In genomic region chr4:154856480-154856837, GRCm38 (mm10) we compare ENCODE assay signal across 9 mouse cellular contexts. TPM values are rescaled to one million over a fixed set of nuclear protein-coding genes. Genes with fewer than 3 reads are reported as not detected.
A peak's percentile ranks its signal among the peaks of the same experiment; 100 is the strongest.
DNase-seq lines count a peak whose midpoint lies in the region; ATAC-seq and TF ChIP-seq lines count a peak whose summit lies in the region.
"Had no signal": no experiment of that assay in that cellular context is flagged by ENCODE, and none has a peak within 500 bp of the region (broad histone marks: within the 10 kb centered on the region; RNA-seq: fewer than 3 reads in every experiment).

No protein-coding gene starts in this region.

- H3K4me1 ChIP-seq in heart, embryonic 10.5 days: peaks cover 21% of the 10 kb centered on the region
- peaks cover 6% of the 10 kb centered on the region for H3K4me1 ChIP-seq in thymus, adult 2 months (replicated peaks; ENCODE audit: control insufficient read depth, insufficient read depth, low read length)
- H3K4me1 ChIP-seq in liver, embryonic 13.5 days (replicated peaks): no peaks in the 10 kb centered on the region

- no peak for ATAC-seq in liver, embryonic 13.5 days (ENCODE audit: low read depth)

- H3K27me3 ChIP-seq in heart, embryonic 10.5 days (ENCODE audit: insufficient read depth, poor library complexity, severe bottlenecking): peaks cover 75% of the 10 kb centered on the region
- H3K27me3 ChIP-seq in thymus, adult 2 months (ENCODE audit: control insufficient read depth, insufficient read depth, low read length): peaks cover 2% of the 10 kb centered on the region; the same call in 1 of the 2 replicates
- peaks cover 69% of the 10 kb centered on the region for H3K27me3 ChIP-seq in liver, embryonic 13.5 days

- H3K4me2 ChIP-seq in liver, embryonic 13.5 days: peak overlapping the region; percentile 62

- no peaks in the 10 kb centered on the region for H3K9me3 ChIP-seq in heart, embryonic 10.5 days
- H3K9me3 ChIP-seq in liver, embryonic 13.5 days (replicated peaks): 0 out of 2 replicates have a peak, but pooled peaks cover 3% of the 10 kb centered on the region

- TF ChIP-seq POLR2A in thymus, adult 2 months (IDR thresholded peaks at IDR 0.05; ENCODE audit: control insufficient read depth, extremely low read depth, insufficient read depth, low read length, poor library complexity): no peak

- WGBS in heart, embryonic 10.5 days: 13% methylated on average over 9 of the region's 9 CpGs
- 26% methylated on average over 9 of the region's 9 CpGs for whole genome bisulfite sequencing in thymus, adult 2 months
- 21% methylated on average over 9 of the region's 9 CpGs for WGBS in liver, embryonic 13.5 days (ENCODE audit: insufficient replicate concordance)

- no peaks in the 10 kb centered on the region for H3K36me3 ChIP-seq in heart, embryonic 10.5 days
- H3K36me3 ChIP-seq in thymus, adult 2 months (ENCODE audit: control insufficient read depth, insufficient read depth, low read length): no peaks in the 10 kb centered on the region
- H3K36me3 ChIP-seq in liver, embryonic 13.5 days: no peaks in the 10 kb centered on the region

- H3K9ac ChIP-seq in liver, embryonic 13.5 days: no peak overlapping the region

- peak overlapping the region; percentile 79 for H3K27ac ChIP-seq in heart, embryonic 10.5 days
- H3K27ac ChIP-seq in thymus, adult 2 months (ENCODE audit: control insufficient read depth, insufficient read depth, low read length): no peak overlapping the region
- no peak overlapping the region for H3K27ac ChIP-seq in liver, embryonic 13.5 days

- intact Hi-C loops in left cerebral cortex, postnatal 4 days (cut with DNase I): no loop called here

- H3K4me3 ChIP-seq in heart, embryonic 10.5 days: peak overlapping the region; percentile 70
- H3K4me3 ChIP-seq in thymus, adult 2 months (ENCODE audit: control insufficient read depth, insufficient read depth, low read length): peak overlapping the region; percentile 37; the same call in 1 of the 2 replicates
- H3K4me3 ChIP-seq in liver, embryonic 13.5 days (replicated peaks): peak overlapping the region; percentile 45

- no peak for TF ChIP-seq CTCF in thymus, adult 2 months (IDR thresholded peaks at IDR 0.05; ENCODE audit: borderline replicate concordance, control insufficient read depth, extremely low read depth, insufficient read depth, low read length, poor library complexity)

- no peak for DNase-seq in heart, embryonic 10.5 days (ENCODE audit: low spot score)
- DNase-seq in heart, adult 18-20 months: no peak
- DNase-seq in thymus, adult 2 months: no peak
- no peak for DNase-seq in thymus, adult 18-20 months
- DNase-seq in liver, embryonic 13.5 days: no peak
- DNase-seq in B cell, adult 2 months: no peak
- DNase-seq in left cerebral cortex, postnatal 4 days: no peak
- no peak for DNase-seq in embryo, embryonic 9.5 days (ENCODE audit: extremely low spot score)

RNA-seq across cellular contexts. Expression of gene Mmel1, which starts 12.9 kb away (rescaled TPM):
- polyA plus RNA-seq in heart, embryonic 10.5 days (2016; fragmentation: Nextera tagmentation; extraction: Ambion mirVana): 0.12 and 0.62 TPM in 2 replicates
- under 1 TPM; 0.10 to 0.13 TPM for total RNA-seq in heart, adult 18-20 months (2021)
- 0.23 TPM in 2 replicates for polyA plus RNA-seq in thymus, adult 2 months (2012; rRNA removed)
- polyA plus RNA-seq in liver, embryonic 13.5 days (2015; fragmentation: Nextera tagmentation; extraction: Ambion mirVana): 2.4 TPM in 2 replicates
- total RNA-seq in left cerebral cortex, postnatal 4 days (2021): under 1 TPM; 0.28 to 0.54 TPM

RNA-seq across cellular contexts. Expression of gene Ttc34, which starts 19.2 kb away (rescaled TPM):
- polyA plus RNA-seq in heart, embryonic 10.5 days (2016; fragmentation: Nextera tagmentation; extraction: Ambion mirVana): 0.39 and 0.44 TPM in 2 replicates
- under 1 TPM; 0.15 to 0.18 TPM for total RNA-seq in heart, adult 18-20 months (2021)
- polyA plus RNA-seq in thymus, adult 2 months (2012; rRNA removed): 0.18 and 0.38 TPM in 2 replicates
- polyA plus RNA-seq in liver, embryonic 13.5 days (2015; fragmentation: Nextera tagmentation; extraction: Ambion mirVana): 0.03 TPM in 1 of 2 replicates, not detected in the other
- total RNA-seq in left cerebral cortex, postnatal 4 days (2021): 1 to 10 TPM; 2.4 to 2.8 TPM
- total RNA-seq: gastrocnemius, postnatal 14 days had no signal

RNA-seq across cellular contexts. Expression of gene Fam213b, which starts 42.5 kb away (rescaled TPM):
- 24.6 and 32.3 TPM in 2 replicates for polyA plus RNA-seq in heart, embryonic 10.5 days (2016; fragmentation: Nextera tagmentation; extraction: Ambion mirVana)
- 10 to 100 TPM; 82.5 to 98.2 TPM for total RNA-seq in heart, adult 18-20 months (2021)
- polyA plus RNA-seq in thymus, adult 2 months (2012; rRNA removed): 77.1 and 105 TPM in 2 replicates
- 9.0 and 9.2 TPM in 2 replicates for polyA plus RNA-seq in liver, embryonic 13.5 days (2015; fragmentation: Nextera tagmentation; extraction: Ambion mirVana)
- 10 to 100 TPM; 19.5 to 19.8 TPM for total RNA-seq in left cerebral cortex, postnatal 4 days (2021)
